Comparison of ENCODE assay signal across 18 mouse cellular contexts in the genomic region with DNA sequence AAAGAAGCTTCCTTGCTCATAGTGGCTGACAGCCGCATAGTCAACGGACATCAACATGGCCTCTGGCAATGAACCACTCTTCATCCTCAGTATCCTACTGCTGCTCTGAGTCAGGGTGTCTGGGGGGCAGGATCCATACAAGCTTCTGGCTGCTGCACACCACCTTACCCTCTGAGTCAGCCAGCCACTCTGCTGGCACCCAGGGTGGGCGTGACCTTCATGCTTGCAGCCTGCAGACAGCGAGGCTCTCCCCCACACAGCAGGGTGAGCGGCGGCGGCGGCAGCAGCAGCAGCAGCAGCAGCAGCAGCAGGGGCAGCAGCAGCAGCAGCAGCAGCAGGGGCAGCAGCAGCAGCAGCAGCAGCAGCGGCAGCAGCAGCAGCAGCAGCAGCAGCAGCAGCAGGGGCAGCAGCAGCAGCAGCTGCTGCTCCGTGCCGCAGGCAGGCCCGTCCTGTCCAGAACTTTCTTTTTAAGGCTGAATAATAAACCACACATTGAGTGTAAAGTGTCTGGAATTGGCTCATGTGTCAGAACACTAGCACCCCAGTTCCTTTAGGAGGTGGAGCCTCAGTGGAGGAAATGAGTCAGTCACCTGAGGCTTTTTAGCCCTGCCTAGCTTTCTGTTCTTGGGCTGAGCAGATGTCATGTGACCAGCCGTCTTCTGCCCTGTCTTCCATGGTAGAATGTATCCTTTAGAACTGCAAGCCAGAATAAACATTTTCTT.
A peak's percentile ranks its signal among the peaks of the same experiment; 100 is the strongest.
DNase-seq lines count a peak whose midpoint lies in the region; ATAC-seq and TF ChIP-seq lines count a peak whose summit lies in the region.
"Had no signal": no experiment of that assay in that cellular context is flagged by ENCODE, and none has a peak within 500 bp of the region (broad histone marks: within the 10 kb centered on the region; RNA-seq: fewer than 3 reads in every experiment).

No protein-coding gene starts in this region.

- H3K79me2 ChIP-seq in CH12.LX (replicated peaks; ENCODE audit: control insufficient read depth, extremely low read depth, insufficient read depth, poor library complexity, severe bottlenecking), result no peaks in the 10 kb centered on the region

- DNase-seq in forebrain, embryonic 10.5 days (ENCODE audit: extremely low spot score, low spot score), result no peak
- DNase-seq in limb, embryonic 10.5 days (ENCODE audit: low spot score), result no peak
- no peak for DNase-seq in CH12.LX (ENCODE audit: extremely low read depth)
- DNase-seq in brain, adult 2 months (ENCODE audit: low read depth, low spot score), result peak; percentile 85
- DNase-seq: cerebellum, adult 9-10 months; kidney, adult 11 months; kidney, postnatal 14 days; left cerebral cortex, postnatal 4 days; retina, postnatal 1 day; thymus, postnatal 25 days had no signal

- no peaks in the 10 kb centered on the region for H3K9me3 ChIP-seq in forebrain, embryonic 10.5 days
- no peaks in the 10 kb centered on the region for H3K9me3 ChIP-seq in forebrain, embryonic 13.5 days (replicated peaks)
- H3K9me3 ChIP-seq in limb, embryonic 13.5 days, result no peaks in the 10 kb centered on the region; the same call in 1 of the 2 replicates
- no peaks in the 10 kb centered on the region for H3K9me3 ChIP-seq in limb, embryonic 10.5 days (replicated peaks)
- H3K9me3 ChIP-seq in CH12.LX (replicated peaks; ENCODE audit: low read length), result no peaks in the 10 kb centered on the region
- H3K9me3 ChIP-seq: hindbrain, embryonic 15.5 days; neural tube, embryonic 15.5 days; stomach, embryonic 15.5 days had no signal

- no peaks in the 10 kb centered on the region for H3K36me3 ChIP-seq in forebrain, embryonic 10.5 days (replicated peaks)
- no peaks in the 10 kb centered on the region for H3K36me3 ChIP-seq in forebrain, embryonic 13.5 days (ENCODE audit: poor library complexity, severe bottlenecking)
- H3K36me3 ChIP-seq in limb, embryonic 13.5 days, result no peaks in the 10 kb centered on the region
- no peaks in the 10 kb centered on the region for H3K36me3 ChIP-seq in limb, embryonic 10.5 days
- no peaks in the 10 kb centered on the region for H3K36me3 ChIP-seq in CH12.LX (replicated peaks in 1 of 2; ENCODE audit: control insufficient read depth in 1 of 2, insufficient read depth in 1 of 2, low read length in 1 of 2)
- H3K36me3 ChIP-seq: hindbrain, embryonic 15.5 days; neural tube, embryonic 15.5 days; stomach, embryonic 15.5 days had no signal

- peak overlapping the region; percentile 20; the same call in 1 of the 2 replicates for H3K27ac ChIP-seq in forebrain, embryonic 10.5 days
- no peak overlapping the region for H3K27ac ChIP-seq in forebrain, embryonic 13.5 days
- H3K27ac ChIP-seq in limb, embryonic 13.5 days, result no peak overlapping the region
- no peak overlapping the region for H3K27ac ChIP-seq in limb, embryonic 10.5 days
- no peak overlapping the region for H3K27ac ChIP-seq in CH12.LX (ENCODE audit: insufficient read depth, low read depth)
- H3K27ac ChIP-seq: hindbrain, embryonic 15.5 days; liver, embryonic 14.5 days; neural tube, embryonic 15.5 days; stomach, embryonic 15.5 days had no signal

- no peak for TF ChIP-seq RAD21 in CH12.LX (IDR thresholded peaks at IDR 0.05; ENCODE audit: low read depth, low read length)

- dilution Hi-C loops in CH12.LX (cut with MboI; ENCODE audit: extremely low pct_ligation_motif_present, extremely low pct_unique_long_range_greater_than_20kb, low sequenced_read_pairs), result no loop called here

- no peak for ATAC-seq in forebrain, embryonic 13.5 days
- ATAC-seq in limb, embryonic 13.5 days (ENCODE audit: low FRiP score, low read depth), result no peak
- no peak for ATAC-seq in erythroblast, adult 5-6 weeks (replicated peaks; ENCODE audit: low FRiP score, poor library complexity, severe bottlenecking)

- no peak for TF ChIP-seq EP300 in CH12.LX (IDR thresholded peaks at IDR 0.05; ENCODE audit: low read length)

- TF ChIP-seq POLR2A in CH12.LX (IDR thresholded peaks at IDR 0.05; ENCODE audit: low read depth, low read length), result no peak

- H3K9ac ChIP-seq in forebrain, embryonic 13.5 days, result no peak overlapping the region
- no peak overlapping the region for H3K9ac ChIP-seq in limb, embryonic 13.5 days
- no peak overlapping the region for H3K9ac ChIP-seq in CH12.LX (ENCODE audit: insufficient read depth, low read depth)
- H3K9ac ChIP-seq: hindbrain, embryonic 15.5 days; liver, embryonic 14.5 days; neural tube, embryonic 15.5 days; stomach, embryonic 15.5 days had no signal

- H3K4me3 ChIP-seq in forebrain, embryonic 10.5 days, result no peak overlapping the region
- H3K4me3 ChIP-seq in forebrain, embryonic 13.5 days, result no peak overlapping the region
- no peak overlapping the region for H3K4me3 ChIP-seq in limb, embryonic 13.5 days
- H3K4me3 ChIP-seq in limb, embryonic 10.5 days, result no peak overlapping the region
- H3K4me3 ChIP-seq in CH12.LX (replicated peaks in 1 of 3; ENCODE audit: low read depth in 2 of 3, low read length in 2 of 3, poor library complexity in 1 of 3), result no peak overlapping the region
- H3K4me3 ChIP-seq: erythroblast, embryonic 14.5 days; hindbrain, embryonic 15.5 days; neural tube, embryonic 15.5 days; stomach, embryonic 15.5 days had no signal

- WGBS in forebrain, embryonic 10.5 days, result 84% methylated on average over 13 of the region's 13 CpGs
- 81% methylated on average over 13 of the region's 13 CpGs for WGBS in forebrain, embryonic 13.5 days
- 68% methylated on average over 13 of the region's 13 CpGs for WGBS in limb, embryonic 13.5 days
- WGBS in limb, embryonic 10.5 days, result 82% methylated on average over 13 of the region's 13 CpGs

- H3K27me3 ChIP-seq in forebrain, embryonic 10.5 days (ENCODE audit: poor library complexity, severe bottlenecking), result no peaks in the 10 kb centered on the region
- H3K27me3 ChIP-seq in forebrain, embryonic 13.5 days, result no peaks in the 10 kb centered on the region
- H3K27me3 ChIP-seq in limb, embryonic 13.5 days, result 0 out of 2 replicates have a peak, but pooled peaks cover 3% of the 10 kb centered on the region
- H3K27me3 ChIP-seq in limb, embryonic 10.5 days (ENCODE audit: low read depth, poor library complexity, severe bottlenecking), result no peaks in the 10 kb centered on the region
- no peaks in the 10 kb centered on the region for H3K27me3 ChIP-seq in CH12.LX (replicated peaks)
- H3K27me3 ChIP-seq: hindbrain, embryonic 15.5 days; neural tube, embryonic 15.5 days; stomach, embryonic 15.5 days had no signal

- H3K4me2 ChIP-seq in forebrain, embryonic 13.5 days, result no peak overlapping the region
- H3K4me2 ChIP-seq in limb, embryonic 13.5 days (replicated peaks), result peak overlapping the region; percentile 25; the same call in 1 of the 2 replicates
- no peak overlapping the region for H3K4me2 ChIP-seq in CH12.LX (ENCODE audit: insufficient read depth, low read depth, poor library complexity, severe bottlenecking)
- H3K4me2 ChIP-seq: hindbrain, embryonic 15.5 days; neural tube, embryonic 15.5 days; stomach, embryonic 15.5 days had no signal

- in situ Hi-C loops in CH12.LX (cut with MboI; ENCODE audit: low pct_ligation_motif_present, low pct_unique_long_range_greater_than_20kb, low sequenced_read_pairs), result no loop called here

- no peak for TF ChIP-seq CTCF in CH12.LX (conservative IDR thresholded peaks at IDR 0.05 in 1 of 2, IDR thresholded peaks at IDR 0.05 in 1 of 2; ENCODE audit: low read depth in 2 of 2, low read length in 2 of 2)

- H3K4me1 ChIP-seq in forebrain, embryonic 10.5 days, result 0 out of 2 replicates have a peak, but pooled peaks cover 3% of the 10 kb centered on the region
- no peaks in the 10 kb centered on the region for H3K4me1 ChIP-seq in forebrain, embryonic 13.5 days
- H3K4me1 ChIP-seq in limb, embryonic 13.5 days, result no peaks in the 10 kb centered on the region
- 0 out of 2 replicates have a peak, but pooled peaks cover 3% of the 10 kb centered on the region for H3K4me1 ChIP-seq in limb, embryonic 10.5 days
- peaks cover 3 to 12% of the 10 kb centered on the region in 2 experiments; a peak in 2 of 4 replicates for H3K4me1 ChIP-seq in CH12.LX (ENCODE audit: control insufficient read depth in 1 of 2, insufficient read depth in 2 of 2)
- H3K4me1 ChIP-seq: hindbrain, embryonic 15.5 days; neural tube, embryonic 15.5 days; stomach, embryonic 15.5 days had no signal

TF ChIP-seq in CH12.LX, 34 proteins besides CTCF, POLR2A, EP300 and RAD21:
- TF ChIP-seq ZNF384 (IDR thresholded peaks at IDR 0.05; ENCODE audit: low read depth, low read length) (no peak), POLR2AphosphoS2 (IDR thresholded peaks at IDR 0.05; ENCODE audit: low read depth, low read length) (no peak), USF2 (conservative IDR thresholded peaks at IDR 0.05; ENCODE audit: low read depth, low read length) (peak; percentile 33; the same call in 1 of the 2 replicates), HCFC1 (IDR thresholded peaks at IDR 0.05; ENCODE audit: low read depth, low read length) (no peak)
